Mouse (Mus musculus) stomach, embryonic 16.5 days (tissue): ENCODE results near the gene Pitpna. TPM values are rescaled to one million over a fixed set of nuclear protein-coding genes. Genes with fewer than 3 reads are reported as not detected.

Experiments
- ATAC-seq: fragments of 200-750 bp; cut with Nextera tagmentation; 2 replicates; pipeline ENCODE4 v1.8.0; 2017; ENCODE audit warnings: moderate number of reproducible peaks, moderate TSS enrichment; ENCODE audit not compliant: insufficient read depth, low FRiP score
- H3K27ac ChIP-seq: fragments of 300-500 bp; sonication (generic); 2 replicates; pipeline ENCODE4 v1.5.1; 2014; ENCODE audit warnings: low read length
- H3K27me3 ChIP-seq: fragments of 300-500 bp; sonication (generic); 2 replicates; pipeline ENCODE4 v1.6.1; 2014; ENCODE audit warnings: low read length, control low read depth, mixed read lengths; ENCODE audit not compliant: control insufficient read depth, insufficient read depth
- H3K36me3 ChIP-seq: fragments of 300-500 bp; sonication (generic); 2 replicates; pipeline ENCODE4 v1.6.1; 2014; ENCODE audit warnings: low read length; ENCODE audit not compliant: control insufficient read depth, insufficient read depth
- H3K4me1 ChIP-seq: fragments of 300-500 bp; sonication (generic); 2 replicates; pipeline ENCODE4 v1.6.1; 2014; ENCODE audit warnings: low read length, control low read depth, mixed read lengths; ENCODE audit not compliant: control insufficient read depth, insufficient read depth
- H3K4me2 ChIP-seq: fragments of 300-500 bp; sonication (generic); 2 replicates; pipeline ENCODE4 v1.6.1; 2014; ENCODE audit warnings: low read depth, low read length, mixed read lengths
- H3K4me3 ChIP-seq: fragments of 300-500 bp; sonication (generic); replicated peaks from 2 replicates; pipeline ENCODE4 v1.5.1; 2014; ENCODE audit warnings: mild to moderate bottlenecking, low read length
- H3K9ac ChIP-seq: fragments of 300-500 bp; sonication (generic); 2 replicates; pipeline ENCODE4 v1.6.1; 2014; ENCODE audit warnings: low read length
- H3K9me3 ChIP-seq: fragments of 300-500 bp; sonication (generic); replicated peaks from 2 replicates; pipeline ENCODE4 v1.6.1; 2016; ENCODE audit warnings: low read length, control low read depth; ENCODE audit not compliant: control insufficient read depth
- WGBS: fragments of 180-500 bp; shearing (Covaris S2); extraction: QIAGEN DNeasy Blood & Tissue Kit; methylation state at CpG from one replicate; pipeline ENCODE4 v1.1.7; 2014; 5-methylcytosine and 5-hydroxymethylcytosine counted together
- polyA plus RNA-seq: library from polyadenylated mRNA; unstranded; fragments of >200 nt; fragmentation: Nextera tagmentation; extraction: Ambion mirVana; gene quantifications from 2 replicates; pipeline ENCODE4 v1.2.1, GENCODE M21; 2015

The Pitpna gene
- polyA plus RNA-seq, 1 experiment from 2014 or later = 63.1 TPM

GRCm38 (mm10) chr11:75560530-75561409, 27.1 kb upstream of the Pitpna start:
- Histone ChIP-seq H3K9ac (no peak overlapping the region), H3K27me3 (no peaks in the 10 kb centered on the region), H3K36me3 (no peaks in the 10 kb centered on the region), H3K4me1 (peaks cover 10% of the 10 kb centered on the region), H3K27ac (no peak overlapping the region), H3K4me2 (no peak overlapping the region), H3K9me3 (no peaks in the 10 kb centered on the region), H3K4me3 (no peak overlapping the region)
- ATAC-seq = peak; percentile 46; the same call in 1 of the 2 replicates
- 77% methylated on average over 14 of the region's 14 CpGs for WGBS

- H3K4me3 ChIP-seq = no peak overlapping the region
- ATAC-seq = no peak
- no peak overlapping the region for H3K4me2 ChIP-seq
- H3K9me3 ChIP-seq = no peaks in the 10 kb centered on the region
- 84% methylated on average over 5 of the region's 5 CpGs for WGBS
- peaks cover 10% of the 10 kb centered on the region for H3K4me1 ChIP-seq
- H3K27ac ChIP-seq = no peak overlapping the region
- H3K9ac ChIP-seq = no peak overlapping the region
- no peaks in the 10 kb centered on the region for H3K27me3 ChIP-seq
- no peaks in the 10 kb centered on the region for H3K36me3 ChIP-seq
Observed at GRCm38 (mm10) chr11:75561410-75561791, 26.5 kb upstream of the Pitpna start.

GRCm38 (mm10) chr11:75562840-75563239, 25.1 kb upstream of the Pitpna start:
- Histone ChIP-seq H3K36me3 (no peaks in the 10 kb centered on the region), H3K4me3 (no peak overlapping the region), H3K4me1 (peaks cover 14% of the 10 kb centered on the region), H3K4me2 (no peak overlapping the region), H3K27ac (no peak overlapping the region), H3K9ac (no peak overlapping the region), H3K27me3 (no peaks in the 10 kb centered on the region), H3K9me3 (no peaks in the 10 kb centered on the region)
- 89% methylated on average over 8 of the region's 8 CpGs for WGBS
- ATAC-seq = no peak

- ATAC-seq = peak; percentile 26; the same call in 1 of the 2 replicates
- H3K9ac ChIP-seq = peak overlapping the region; percentile 50; the same call in 1 of the 2 replicates
- peak overlapping the region; percentile 64 for H3K27ac ChIP-seq
Observed at GRCm38 (mm10) chr11:75563851-75564548, 23.9 kb upstream of the Pitpna start.

GRCm38 (mm10) chr11:75565849-75566248, 22.0 kb upstream of the Pitpna start:
- H3K4me2 ChIP-seq = no peak overlapping the region
- WGBS = 49% methylated on average over 2 of the region's 2 CpGs
- no peaks in the 10 kb centered on the region for H3K36me3 ChIP-seq
- ATAC-seq = no peak
- H3K4me1 ChIP-seq = peaks cover 13% of the 10 kb centered on the region
- H3K27ac ChIP-seq = no peak overlapping the region; the same call in 1 of the 2 replicates
- no peaks in the 10 kb centered on the region for H3K27me3 ChIP-seq
- H3K4me3 ChIP-seq = no peak overlapping the region
- H3K9ac ChIP-seq = no peak overlapping the region; the same call in 1 of the 2 replicates
- H3K9me3 ChIP-seq = no peaks in the 10 kb centered on the region

More at GRCm38 (mm10) chr11:75563851-75564548, 23.9 kb upstream of the Pitpna start:
- no peak overlapping the region for H3K4me2 ChIP-seq
- no peaks in the 10 kb centered on the region for H3K27me3 ChIP-seq
- no peaks in the 10 kb centered on the region for H3K36me3 ChIP-seq
- WGBS = 50% methylated on average over 18 of the region's 18 CpGs
- H3K4me3 ChIP-seq = no peak overlapping the region
- H3K4me1 ChIP-seq = peaks cover 14% of the 10 kb centered on the region
- no peaks in the 10 kb centered on the region for H3K9me3 ChIP-seq

- ATAC-seq = no peak
- 71% methylated on average over 13 of the region's 13 CpGs for WGBS
- no peak overlapping the region; the same call in 1 of the 2 replicates for H3K27ac ChIP-seq
- H3K9me3 ChIP-seq = no peaks in the 10 kb centered on the region
- H3K9ac ChIP-seq = peak overlapping the region; percentile 28; the same call in 1 of the 2 replicates
- no peaks in the 10 kb centered on the region for H3K27me3 ChIP-seq
- H3K4me3 ChIP-seq = no peak overlapping the region
- no peaks in the 10 kb centered on the region for H3K36me3 ChIP-seq
- H3K4me1 ChIP-seq = peaks cover 11% of the 10 kb centered on the region
- no peak overlapping the region for H3K4me2 ChIP-seq
Observed at GRCm38 (mm10) chr11:75566276-75567196, 21.4 kb upstream of the Pitpna start.

- Histone ChIP-seq H3K9ac (no peak overlapping the region), H3K9me3 (no peaks in the 10 kb centered on the region), H3K27me3 (no peaks in the 10 kb centered on the region), H3K4me3 (no peak overlapping the region), H3K4me2 (no peak overlapping the region), H3K27ac (no peak overlapping the region; the same call in 1 of the 2 replicates), H3K36me3 (no peaks in the 10 kb centered on the region), H3K4me1 (peaks cover 18% of the 10 kb centered on the region)
- no peak for ATAC-seq
- WGBS = 54% methylated on average over 9 of the region's 9 CpGs
Observed at GRCm38 (mm10) chr11:75567346-75568114, 20.4 kb upstream of the Pitpna start.

GRCm38 (mm10) chr11:75568115-75568511, 19.8 kb upstream of the Pitpna start:
- 83% methylated on average over 6 of the region's 6 CpGs for WGBS
- H3K4me3 ChIP-seq = no peak overlapping the region
- H3K36me3 ChIP-seq = no peaks in the 10 kb centered on the region
- H3K4me1 ChIP-seq = peaks cover 24% of the 10 kb centered on the region
- H3K27ac ChIP-seq = no peak overlapping the region
- no peaks in the 10 kb centered on the region for H3K9me3 ChIP-seq
- no peak overlapping the region for H3K9ac ChIP-seq
- no peak for ATAC-seq
- H3K27me3 ChIP-seq = no peaks in the 10 kb centered on the region
- no peak overlapping the region for H3K4me2 ChIP-seq
